Comparison of ENCODE assay signal across 40 mouse cellular contexts in the genomic region with DNA sequence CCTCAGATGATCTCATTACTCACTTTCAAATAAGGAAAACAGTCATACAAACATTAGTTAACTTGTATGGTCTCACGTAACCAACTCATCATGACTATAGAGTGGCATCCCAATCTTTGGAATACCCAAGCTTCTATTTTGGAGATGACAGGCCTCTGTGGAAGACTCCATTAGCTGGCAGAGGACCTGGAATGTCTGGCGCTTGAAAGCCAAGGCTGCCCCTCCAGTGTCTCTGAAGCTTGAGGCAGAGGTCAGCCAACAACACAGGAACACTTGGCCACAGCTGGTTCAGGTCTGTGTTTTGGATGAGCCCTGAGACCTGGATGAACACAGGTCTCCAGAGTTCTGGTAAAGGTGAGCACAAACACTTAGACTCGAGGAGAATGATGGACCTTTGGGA. TPM values are rescaled to one million over a fixed set of nuclear protein-coding genes. Genes with fewer than 3 reads are reported as not detected.
"Had no signal": no experiment of that assay in that cellular context is flagged by ENCODE, and none has a peak within 500 bp of the region (broad histone marks: within the 10 kb centered on the region; RNA-seq: fewer than 3 reads in every experiment).

No protein-coding gene starts in this region.

RNA-seq across cellular contexts. Expression of a gene that starts 27.6 kb away (rescaled TPM):
- total RNA-seq: left cerebral cortex, adult 2 months; left cerebral cortex, adult 8-10 months; left cerebral cortex, postnatal 10 days; left cerebral cortex, postnatal 14 days; left cerebral cortex, postnatal 25 days; left cerebral cortex, postnatal 36 days; left cerebral cortex, postnatal 4 days; liver, adult 2 months; megakaryocyte progenitor cell, adult 5-6 weeks; megakaryocyte, adult 5-6 weeks; megakaryocyte-erythroid progenitor cell, adult 5-6 weeks; midbrain, postnatal 0 days; monocyte, adult 5-6 weeks had no signal
- polyA plus RNA-seq: limb, embryonic 10.5 days; limb, embryonic 11.5 days; limb, embryonic 12.5 days; limb, embryonic 13.5 days; limb, embryonic 14.5 days; limb, embryonic 15.5 days; liver, adult 2 months; liver, embryonic 11.5 days; liver, embryonic 12.5 days; liver, embryonic 13.5 days; liver, embryonic 14.5 days; liver, embryonic 15.5 days; liver, embryonic 16.5 days; liver, postnatal 0 days; lung, adult 2 months; lung, embryonic 14.5 days; lung, embryonic 15.5 days; lung, embryonic 16.5 days; lung, postnatal 0 days; macrophage; midbrain, embryonic 10.5 days; midbrain, embryonic 11.5 days; midbrain, embryonic 12.5 days; midbrain, embryonic 13.5 days; midbrain, embryonic 14.5 days; midbrain, embryonic 15.5 days; midbrain, embryonic 16.5 days; midbrain, postnatal 0 days; myocyte had no signal

RNA-seq across cellular contexts. Expression of a gene that starts 35.1 kb away (rescaled TPM):
- total RNA-seq: liver, adult 2 months; megakaryocyte progenitor cell, adult 5-6 weeks; megakaryocyte, adult 5-6 weeks; megakaryocyte-erythroid progenitor cell, adult 5-6 weeks; monocyte, adult 5-6 weeks had no signal
- polyA plus RNA-seq: liver, adult 2 months; liver, embryonic 11.5 days; liver, embryonic 12.5 days; liver, embryonic 13.5 days; liver, embryonic 14.5 days; liver, embryonic 15.5 days; liver, embryonic 16.5 days; liver, postnatal 0 days; lung, adult 2 months; lung, postnatal 0 days; macrophage; myocyte had no signal

RNA-seq across cellular contexts. Expression of a gene that starts 45.6 kb away (rescaled TPM):
- total RNA-seq: left cerebral cortex, postnatal 36 days; liver, adult 2 months; megakaryocyte progenitor cell, adult 5-6 weeks; megakaryocyte, adult 5-6 weeks; megakaryocyte-erythroid progenitor cell, adult 5-6 weeks; monocyte, adult 5-6 weeks had no signal
- polyA plus RNA-seq: limb, embryonic 12.5 days; liver, adult 2 months; liver, embryonic 11.5 days; liver, embryonic 12.5 days; liver, embryonic 13.5 days; liver, embryonic 14.5 days; liver, embryonic 15.5 days; liver, embryonic 16.5 days; liver, postnatal 0 days; macrophage; myocyte had no signal

RNA-seq across cellular contexts. Expression of a gene that starts 52.6 kb away (rescaled TPM):
- total RNA-seq: left cerebral cortex, adult 2 months; left cerebral cortex, adult 8-10 months; left cerebral cortex, postnatal 10 days; left cerebral cortex, postnatal 14 days; left cerebral cortex, postnatal 25 days; left cerebral cortex, postnatal 36 days; left cerebral cortex, postnatal 4 days; liver, adult 2 months; megakaryocyte progenitor cell, adult 5-6 weeks; megakaryocyte, adult 5-6 weeks; megakaryocyte-erythroid progenitor cell, adult 5-6 weeks; midbrain, postnatal 0 days; monocyte, adult 5-6 weeks had no signal
- polyA plus RNA-seq: limb, embryonic 10.5 days; limb, embryonic 11.5 days; limb, embryonic 12.5 days; limb, embryonic 13.5 days; limb, embryonic 14.5 days; limb, embryonic 15.5 days; liver, adult 2 months; liver, embryonic 11.5 days; liver, embryonic 12.5 days; liver, embryonic 13.5 days; liver, embryonic 14.5 days; liver, embryonic 15.5 days; liver, embryonic 16.5 days; liver, postnatal 0 days; lung, adult 2 months; lung, embryonic 14.5 days; lung, embryonic 15.5 days; lung, embryonic 16.5 days; lung, postnatal 0 days; macrophage; midbrain, embryonic 10.5 days; midbrain, embryonic 11.5 days; midbrain, embryonic 12.5 days; midbrain, embryonic 13.5 days; midbrain, embryonic 14.5 days; midbrain, embryonic 15.5 days; midbrain, embryonic 16.5 days; midbrain, postnatal 0 days; myocyte had no signal
